In genomic region chr7:117566833-117567232, GRCm38 (mm10) we compare ENCODE assay signal across 25 mouse cellular contexts.
"Had no signal": no experiment of that assay in that cellular context is flagged by ENCODE, and none has a peak within 500 bp of the region (broad histone marks: within the 10 kb centered on the region; RNA-seq: fewer than 3 reads in every experiment).

No protein-coding gene starts in this region.

- H3K36me3 ChIP-seq: embryonic facial prominence, embryonic 10.5 days; embryonic facial prominence, embryonic 12.5 days; embryonic facial prominence, embryonic 13.5 days; embryonic facial prominence, embryonic 15.5 days; forebrain, embryonic 15.5 days had no signal

- H3K27me3 ChIP-seq: embryonic facial prominence, embryonic 12.5 days; embryonic facial prominence, embryonic 13.5 days; embryonic facial prominence, embryonic 15.5 days; forebrain, embryonic 12.5 days; forebrain, embryonic 13.5 days; forebrain, embryonic 15.5 days had no signal

- H3K4me1 ChIP-seq: embryonic facial prominence, embryonic 12.5 days; embryonic facial prominence, embryonic 13.5 days; embryonic facial prominence, embryonic 15.5 days had no signal

- H3K4me2 ChIP-seq: embryonic facial prominence, embryonic 12.5 days; embryonic facial prominence, embryonic 13.5 days; embryonic facial prominence, embryonic 15.5 days; forebrain, embryonic 12.5 days; forebrain, embryonic 13.5 days; forebrain, embryonic 15.5 days had no signal

- DNase-seq: cerebellum, adult 2 months; cerebellum, adult 8-10 months; cerebellum, adult 9-10 months; cerebellum, adult 9-11 months; cerebellum, postnatal 25 days; cerebellum, postnatal 36 days; embryo, embryonic 11 days; forebrain, postnatal 0 days; gastrocnemius, adult 2 months; gastrocnemius, postnatal 10 days; gastrocnemius, postnatal 14 days; gastrocnemius, postnatal 25 days; gastrocnemius, postnatal 36 days; heart, adult 11 months; heart, adult 18-20 months; heart, adult 2 months had no signal

- H3K9ac ChIP-seq: embryonic facial prominence, embryonic 12.5 days; embryonic facial prominence, embryonic 13.5 days; embryonic facial prominence, embryonic 15.5 days; forebrain, embryonic 12.5 days; forebrain, embryonic 13.5 days; forebrain, embryonic 15.5 days; forebrain, postnatal 0 days had no signal

- H3K9me3 ChIP-seq: embryonic facial prominence, embryonic 10.5 days; embryonic facial prominence, embryonic 12.5 days; embryonic facial prominence, embryonic 13.5 days; embryonic facial prominence, embryonic 15.5 days; forebrain, embryonic 10.5 days; forebrain, embryonic 12.5 days; forebrain, embryonic 13.5 days; forebrain, embryonic 15.5 days had no signal

- H3K27ac ChIP-seq: embryonic facial prominence, embryonic 10.5 days; embryonic facial prominence, embryonic 12.5 days; embryonic facial prominence, embryonic 13.5 days; embryonic facial prominence, embryonic 15.5 days; forebrain, embryonic 10.5 days; forebrain, embryonic 12.5 days; forebrain, embryonic 13.5 days; forebrain, embryonic 15.5 days; gastrocnemius, adult 2 months; heart, adult 2 months had no signal

- H3K4me3 ChIP-seq: embryonic facial prominence, embryonic 10.5 days; embryonic facial prominence, embryonic 12.5 days; embryonic facial prominence, embryonic 13.5 days; embryonic facial prominence, embryonic 15.5 days; erythroblast, embryonic 14.5 days; forebrain, embryonic 10.5 days; forebrain, embryonic 12.5 days; forebrain, embryonic 13.5 days; forebrain, embryonic 15.5 days; gastrocnemius, adult 2 months; heart, adult 2 months had no signal

- ATAC-seq: forebrain, embryonic 15.5 days had no signal
